Mouse (Mus musculus): Measurements from ENCODE around the gene Ace2. TPM values are rescaled to one million over a fixed set of nuclear protein-coding genes. Genes with fewer than 3 reads are reported as not detected.

The Ace2 gene
- polyA plus RNA-seq, 1 experiment from 2014 or later = 47.7 TPM

- Histone ChIP-seq H3K4me3 (ENCODE audit: low read depth, low read length) (no peak overlapping the region), H3K9ac (ENCODE audit: low read length) (no peak overlapping the region), H3K9me3 (ENCODE audit: control insufficient read depth, low read length) (no peaks in the 10 kb centered on the region), H3K27me3 (ENCODE audit: control insufficient read depth, insufficient read depth, low read length) (no peaks in the 10 kb centered on the region), H3K27ac (replicated peaks) (no peak overlapping the region), H3K4me2 (replicated peaks; ENCODE audit: low read depth) (no peak overlapping the region), H3K4me1 (replicated peaks; ENCODE audit: control insufficient read depth, insufficient read depth) (no peaks in the 10 kb centered on the region), H3K36me3 (ENCODE audit: control insufficient read depth, insufficient read depth, low read length) (no peaks in the 10 kb centered on the region)
- no peak for ATAC-seq (ENCODE audit: low FRiP score, low TSS enrichment)
- no peak for DNase-seq (ENCODE audit: low spot score)
- WGBS = 45% methylated on average over 2 of the region's 2 CpGs
- TF ChIP-seq EP300 (optimal IDR thresholded peaks at IDR 0.05) (no peak), CTCF (IDR thresholded peaks at IDR 0.05; ENCODE audit: low read depth) (no peak)
Observed at GRCm38 (mm10) chrX:164171034-164171433, 31.9 kb downstream of the Ace2 start.

DNA sequence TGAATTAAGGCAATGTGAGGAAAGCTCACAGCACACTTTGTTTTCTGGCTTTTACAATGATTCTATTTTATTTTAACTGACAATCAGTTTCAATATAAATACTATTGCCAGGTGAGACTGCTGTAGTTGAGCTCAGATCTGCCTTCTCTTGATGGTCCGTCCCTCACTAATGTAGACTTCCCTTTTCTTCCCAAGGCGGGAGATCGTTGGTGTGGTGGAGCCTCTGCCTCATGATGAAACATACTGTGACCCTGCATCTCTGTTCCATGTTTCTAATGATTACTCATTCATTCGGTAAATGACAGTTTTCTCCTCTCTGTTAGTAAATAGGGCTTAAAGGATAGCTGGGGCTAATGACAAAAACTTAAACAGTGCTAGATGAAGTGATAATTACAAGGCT, 34.7 kb downstream of the Ace2 start:
- H3K27ac ChIP-seq (replicated peaks) = no peak overlapping the region
- H3K4me3 ChIP-seq (ENCODE audit: low read depth, low read length) = no peak overlapping the region
- no peaks in the 10 kb centered on the region for H3K27me3 ChIP-seq (ENCODE audit: control insufficient read depth, insufficient read depth, low read length)
- DNase-seq (ENCODE audit: low spot score) = no peak
- H3K4me2 ChIP-seq (replicated peaks; ENCODE audit: low read depth) = no peak overlapping the region
- H3K9ac ChIP-seq (ENCODE audit: low read length) = no peak overlapping the region
- no peaks in the 10 kb centered on the region for H3K36me3 ChIP-seq (ENCODE audit: control insufficient read depth, insufficient read depth, low read length)
- no peaks in the 10 kb centered on the region for H3K9me3 ChIP-seq (ENCODE audit: control insufficient read depth, low read length)
- no peak for TF ChIP-seq EP300 (optimal IDR thresholded peaks at IDR 0.05)
- no peak for TF ChIP-seq CTCF (IDR thresholded peaks at IDR 0.05; ENCODE audit: low read depth)
- ATAC-seq (ENCODE audit: low FRiP score, low TSS enrichment) = no peak
- H3K4me1 ChIP-seq (replicated peaks; ENCODE audit: control insufficient read depth, insufficient read depth) = no peaks in the 10 kb centered on the region
- 82% methylated on average over 4 of the region's 4 CpGs for WGBS

- Histone ChIP-seq H3K27me3 (ENCODE audit: control insufficient read depth, insufficient read depth, low read length) (no peaks in the 10 kb centered on the region), H3K9me3 (ENCODE audit: control insufficient read depth, low read length) (no peaks in the 10 kb centered on the region), H3K36me3 (ENCODE audit: control insufficient read depth, insufficient read depth, low read length) (no peaks in the 10 kb centered on the region), H3K4me1 (replicated peaks; ENCODE audit: control insufficient read depth, insufficient read depth) (no peaks in the 10 kb centered on the region), H3K4me2 (replicated peaks; ENCODE audit: low read depth) (no peak overlapping the region), H3K9ac (ENCODE audit: low read length) (no peak overlapping the region), H3K4me3 (ENCODE audit: low read depth, low read length) (no peak overlapping the region), H3K27ac (replicated peaks) (no peak overlapping the region)
- WGBS = 81% methylated on average over 1 of the region's 1 CpGs
- no peak for TF ChIP-seq CTCF (IDR thresholded peaks at IDR 0.05; ENCODE audit: low read depth)
- TF ChIP-seq EP300 (optimal IDR thresholded peaks at IDR 0.05) = no peak
- ATAC-seq (ENCODE audit: low FRiP score, low TSS enrichment) (no peak), DNase-seq (ENCODE audit: low spot score) (no peak)
Observed at GRCm38 (mm10) chrX:164175311-164175710, 36.2 kb downstream of the Ace2 start.

- 71% methylated on average over 2 of the region's 2 CpGs for WGBS
- no peak for ATAC-seq (ENCODE audit: low FRiP score, low TSS enrichment)
- Histone ChIP-seq H3K27me3 (ENCODE audit: control insufficient read depth, insufficient read depth, low read length) (no peaks in the 10 kb centered on the region), H3K4me2 (replicated peaks; ENCODE audit: low read depth) (no peak overlapping the region), H3K9ac (ENCODE audit: low read length) (no peak overlapping the region), H3K9me3 (ENCODE audit: control insufficient read depth, low read length) (no peaks in the 10 kb centered on the region), H3K36me3 (ENCODE audit: control insufficient read depth, insufficient read depth, low read length) (no peaks in the 10 kb centered on the region), H3K4me3 (ENCODE audit: low read depth, low read length) (no peak overlapping the region), H3K4me1 (replicated peaks; ENCODE audit: control insufficient read depth, insufficient read depth) (no peaks in the 10 kb centered on the region), H3K27ac (replicated peaks) (no peak overlapping the region)
- TF ChIP-seq CTCF (IDR thresholded peaks at IDR 0.05; ENCODE audit: low read depth) (no peak), EP300 (optimal IDR thresholded peaks at IDR 0.05) (no peak)
- DNase-seq (ENCODE audit: low spot score) = no peak
Observed at GRCm38 (mm10) chrX:164175780-164176179, 36.6 kb downstream of the Ace2 start.

- no peaks in the 10 kb centered on the region for H3K36me3 ChIP-seq (ENCODE audit: control insufficient read depth, insufficient read depth, low read length)
- no peaks in the 10 kb centered on the region for H3K27me3 ChIP-seq (ENCODE audit: control insufficient read depth, insufficient read depth, low read length)
- WGBS = 59% methylated on average over 2 of the region's 2 CpGs
- H3K4me2 ChIP-seq (replicated peaks; ENCODE audit: low read depth) = no peak overlapping the region
- no peak for ATAC-seq (ENCODE audit: low FRiP score, low TSS enrichment)
- H3K9ac ChIP-seq (ENCODE audit: low read length) = no peak overlapping the region
- no peak overlapping the region for H3K4me3 ChIP-seq (ENCODE audit: low read depth, low read length)
- TF ChIP-seq CTCF (IDR thresholded peaks at IDR 0.05; ENCODE audit: low read depth) (no peak), EP300 (optimal IDR thresholded peaks at IDR 0.05) (no peak)
- H3K27ac ChIP-seq (replicated peaks) = no peak overlapping the region
- H3K4me1 ChIP-seq (replicated peaks; ENCODE audit: control insufficient read depth, insufficient read depth) = no peaks in the 10 kb centered on the region
- H3K9me3 ChIP-seq (ENCODE audit: control insufficient read depth, low read length) = no peaks in the 10 kb centered on the region
- DNase-seq (ENCODE audit: low spot score) = no peak
Observed at GRCm38 (mm10) chrX:164178856-164179255, 39.7 kb downstream of the Ace2 start.

GRCm38 (mm10) chrX:164179746-164180145, 40.6 kb downstream of the Ace2 start:
- Histone ChIP-seq H3K36me3 (ENCODE audit: control insufficient read depth, insufficient read depth, low read length) (no peaks in the 10 kb centered on the region), H3K27ac (replicated peaks) (no peak overlapping the region), H3K4me3 (ENCODE audit: low read depth, low read length) (no peak overlapping the region), H3K9ac (ENCODE audit: low read length) (no peak overlapping the region), H3K27me3 (ENCODE audit: control insufficient read depth, insufficient read depth, low read length) (no peaks in the 10 kb centered on the region), H3K4me2 (replicated peaks; ENCODE audit: low read depth) (no peak overlapping the region), H3K4me1 (replicated peaks; ENCODE audit: control insufficient read depth, insufficient read depth) (no peaks in the 10 kb centered on the region), H3K9me3 (ENCODE audit: control insufficient read depth, low read length) (no peaks in the 10 kb centered on the region)
- DNase-seq (ENCODE audit: low spot score) (peak; percentile 32), ATAC-seq (ENCODE audit: low FRiP score, low TSS enrichment) (no peak)
- TF ChIP-seq EP300 (optimal IDR thresholded peaks at IDR 0.05) = no peak
- peak; percentile 80 for TF ChIP-seq CTCF (IDR thresholded peaks at IDR 0.05; ENCODE audit: low read depth)
- 7% methylated on average over 3 of the region's 3 CpGs for WGBS

All from stomach, postnatal 0 days (tissue).